Mouse (Mus musculus): ENCODE data around the gene Parl. TPM values are rescaled to one million over a fixed set of nuclear protein-coding genes. Genes with fewer than 3 reads are reported as not detected.

The Parl gene
- 107 and 109 TPM in 2 replicates for polyA plus RNA-seq (2014; fragmentation: Nextera tagmentation; extraction: Ambion mirVana)

- under 1% methylated on average over 48 of the region's 52 CpGs for WGBS
- no peak within 1 kb of the TSS for H3K27ac ChIP-seq (ENCODE audit: low read depth, low read length)
- H3K4me1 ChIP-seq (ENCODE audit: control insufficient read depth, insufficient read depth, low read length), result peaks cover 15% of the 10 kb centered on the region
These were observed at the start of gene Parl for GRCm38 (mm10) chr16:20301770-20302649. Parl (minus strand) TSS chr16:20302387.

GRCm38 (mm10) chr16:20345464-20345863 lies 43.3 kb upstream of the Parl start:
- Histone ChIP-seq H3K4me3 (ENCODE audit: low read depth, low read length) (no peak overlapping the region), H3K4me1 (ENCODE audit: control insufficient read depth, insufficient read depth, low read length) (no peaks in the 10 kb centered on the region), H3K4me2 (no peak overlapping the region), H3K36me3 (ENCODE audit: control insufficient read depth, insufficient read depth, low read length) (no peaks in the 10 kb centered on the region), H3K9me3 (ENCODE audit: control insufficient read depth, low read length) (no peaks in the 10 kb centered on the region), H3K27me3 (ENCODE audit: control insufficient read depth, insufficient read depth, low read length) (no peaks in the 10 kb centered on the region), H3K9ac (ENCODE audit: low read length) (no peak overlapping the region), H3K27ac (ENCODE audit: low read depth, low read length) (no peak overlapping the region)
- ATAC-seq (ENCODE audit: low FRiP score) (no peak), DNase-seq (ENCODE audit: low spot score, missing footprints) (no peak)
- WGBS, result 93% methylated on average over 1 of the region's 1 CpGs

More at GRCm38 (mm10) chr16:20301770-20302649, at the start of gene Parl:
- peak within 1 kb of the TSS; percentile 68 for H3K4me2 ChIP-seq
- no peaks in the 10 kb centered on the region; the same call in 1 of the 2 replicates for H3K36me3 ChIP-seq (ENCODE audit: control insufficient read depth, insufficient read depth, low read length)
- DNase-seq (ENCODE audit: low spot score, missing footprints), result peak; percentile 99
- peak; percentile 91 for ATAC-seq (ENCODE audit: low FRiP score)
- H3K4me3 ChIP-seq (ENCODE audit: low read depth, low read length), result peak within 1 kb of the TSS; percentile 73
- H3K27me3 ChIP-seq (ENCODE audit: control insufficient read depth, insufficient read depth, low read length), result no peaks in the 10 kb centered on the region
- no peaks in the 10 kb centered on the region for H3K9me3 ChIP-seq (ENCODE audit: control insufficient read depth, low read length)
- peak within 1 kb of the TSS; percentile 91 for H3K9ac ChIP-seq (ENCODE audit: low read length)

GRCm38 (mm10) chr16:20338616-20339015 lies 36.4 kb upstream of the Parl start:
- no peak overlapping the region for H3K4me3 ChIP-seq (ENCODE audit: low read depth, low read length)
- WGBS, result 97% methylated on average over 3 of the region's 3 CpGs
- peaks cover 6% of the 10 kb centered on the region; the same call in 1 of the 2 replicates for H3K36me3 ChIP-seq (ENCODE audit: control insufficient read depth, insufficient read depth, low read length)
- no peaks in the 10 kb centered on the region for H3K9me3 ChIP-seq (ENCODE audit: control insufficient read depth, low read length)
- no peak overlapping the region for H3K9ac ChIP-seq (ENCODE audit: low read length)
- DNase-seq (ENCODE audit: low spot score, missing footprints), result no peak
- no peak overlapping the region for H3K27ac ChIP-seq (ENCODE audit: low read depth, low read length)
- ATAC-seq (ENCODE audit: low FRiP score), result no peak
- no peak overlapping the region for H3K4me2 ChIP-seq
- no peaks in the 10 kb centered on the region for H3K27me3 ChIP-seq (ENCODE audit: control insufficient read depth, insufficient read depth, low read length)
- H3K4me1 ChIP-seq (ENCODE audit: control insufficient read depth, insufficient read depth, low read length), result no peaks in the 10 kb centered on the region

GRCm38 (mm10) chr16:20334918-20335317 lies 32.7 kb upstream of the Parl start:
- DNase-seq (ENCODE audit: low spot score, missing footprints) (no peak), ATAC-seq (ENCODE audit: low FRiP score) (no peak)
- no peak overlapping the region for H3K4me2 ChIP-seq
- H3K9ac ChIP-seq (ENCODE audit: low read length), result no peak overlapping the region
- no peak overlapping the region for H3K27ac ChIP-seq (ENCODE audit: low read depth, low read length)
- no peaks in the 10 kb centered on the region for H3K27me3 ChIP-seq (ENCODE audit: control insufficient read depth, insufficient read depth, low read length)
- H3K4me1 ChIP-seq (ENCODE audit: control insufficient read depth, insufficient read depth, low read length), result no peaks in the 10 kb centered on the region
- no peaks in the 10 kb centered on the region for H3K9me3 ChIP-seq (ENCODE audit: control insufficient read depth, low read length)
- 94% methylated on average over 8 of the region's 8 CpGs for WGBS
- no peak overlapping the region for H3K4me3 ChIP-seq (ENCODE audit: low read depth, low read length)
- peaks cover 8% of the 10 kb centered on the region; the same call in 1 of the 2 replicates for H3K36me3 ChIP-seq (ENCODE audit: control insufficient read depth, insufficient read depth, low read length)

GRCm38 (mm10) chr16:20328306-20328705 lies 26.1 kb upstream of the Parl start:
- ATAC-seq (ENCODE audit: low FRiP score) (no peak), DNase-seq (ENCODE audit: low spot score, missing footprints) (no peak)
- Histone ChIP-seq H3K9ac (ENCODE audit: low read length) (no peak overlapping the region), H3K4me3 (ENCODE audit: low read depth, low read length) (no peak overlapping the region), H3K4me2 (no peak overlapping the region), H3K4me1 (ENCODE audit: control insufficient read depth, insufficient read depth, low read length) (no peaks in the 10 kb centered on the region), H3K27ac (ENCODE audit: low read depth, low read length) (no peak overlapping the region), H3K9me3 (ENCODE audit: control insufficient read depth, low read length) (no peaks in the 10 kb centered on the region), H3K27me3 (ENCODE audit: control insufficient read depth, insufficient read depth, low read length) (no peaks in the 10 kb centered on the region), H3K36me3 (ENCODE audit: control insufficient read depth, insufficient read depth, low read length) (peaks cover 1% of the 10 kb centered on the region; the same call in 1 of the 2 replicates)
- 85% methylated on average over 5 of the region's 5 CpGs for WGBS

- DNase-seq (ENCODE audit: low spot score, missing footprints) (no peak), ATAC-seq (ENCODE audit: low FRiP score) (no peak)
- Histone ChIP-seq H3K4me2 (no peak within 1 kb of the TSS), H3K27me3 (ENCODE audit: control insufficient read depth, insufficient read depth, low read length) (no peaks in the 10 kb centered on the region), H3K27ac (ENCODE audit: low read depth, low read length) (no peak within 1 kb of the TSS), H3K4me3 (ENCODE audit: low read depth, low read length) (no peak within 1 kb of the TSS), H3K4me1 (ENCODE audit: control insufficient read depth, insufficient read depth, low read length) (no peaks in the 10 kb centered on the region), H3K9ac (ENCODE audit: low read length) (no peak within 1 kb of the TSS), H3K9me3 (ENCODE audit: control insufficient read depth, low read length) (no peaks in the 10 kb centered on the region), H3K36me3 (ENCODE audit: control insufficient read depth, insufficient read depth, low read length) (no peaks in the 10 kb centered on the region)
- 75% methylated on average over 5 of the region's 5 CpGs for WGBS
These were observed 23.1 kb upstream of the Parl start, which contains the start of gene Cyp2ab1 for GRCm38 (mm10) chr16:20325286-20325685. Cyp2ab1 (minus strand) TSS chr16:20325404.

- Histone ChIP-seq H3K27ac (ENCODE audit: low read depth, low read length) (no peak overlapping the region), H3K36me3 (ENCODE audit: control insufficient read depth, insufficient read depth, low read length) (no peaks in the 10 kb centered on the region), H3K4me3 (ENCODE audit: low read depth, low read length) (no peak overlapping the region), H3K27me3 (ENCODE audit: control insufficient read depth, insufficient read depth, low read length) (no peaks in the 10 kb centered on the region), H3K9ac (ENCODE audit: low read length) (no peak overlapping the region), H3K4me1 (ENCODE audit: control insufficient read depth, insufficient read depth, low read length) (no peaks in the 10 kb centered on the region), H3K4me2 (no peak overlapping the region), H3K9me3 (ENCODE audit: control insufficient read depth, low read length) (no peaks in the 10 kb centered on the region)
- DNase-seq (ENCODE audit: low spot score, missing footprints), result no peak
- ATAC-seq (ENCODE audit: low FRiP score), result no peak
- WGBS, result 82% methylated on average over 5 of the region's 5 CpGs
These were observed 21.7 kb upstream of the Parl start for GRCm38 (mm10) chr16:20323907-20324306.

GRCm38 (mm10) chr16:20322274-20322673 lies 20.1 kb upstream of the Parl start:
- no peaks in the 10 kb centered on the region for H3K9me3 ChIP-seq (ENCODE audit: control insufficient read depth, low read length)
- 77% methylated on average over 4 of the region's 4 CpGs for WGBS

GRCm38 (mm10) chr16:20316770-20317169 lies 14.6 kb upstream of the Parl start:
- no peaks in the 10 kb centered on the region for H3K27me3 ChIP-seq (ENCODE audit: control insufficient read depth, insufficient read depth, low read length)
- no peak for ATAC-seq (ENCODE audit: low FRiP score)
- H3K4me3 ChIP-seq (ENCODE audit: low read depth, low read length), result no peak overlapping the region
- H3K4me2 ChIP-seq, result no peak overlapping the region
- H3K9ac ChIP-seq (ENCODE audit: low read length), result no peak overlapping the region
- no peak for DNase-seq (ENCODE audit: low spot score, missing footprints)
- H3K4me1 ChIP-seq (ENCODE audit: control insufficient read depth, insufficient read depth, low read length), result no peaks in the 10 kb centered on the region
- WGBS, result 82% methylated on average over 6 of the region's 6 CpGs
- H3K36me3 ChIP-seq (ENCODE audit: control insufficient read depth, insufficient read depth, low read length), result no peaks in the 10 kb centered on the region
- no peak overlapping the region for H3K27ac ChIP-seq (ENCODE audit: low read depth, low read length)
- H3K9me3 ChIP-seq (ENCODE audit: control insufficient read depth, low read length), result no peaks in the 10 kb centered on the region

More at GRCm38 (mm10) chr16:20322274-20322673, 20.1 kb upstream of the Parl start:
- H3K36me3 ChIP-seq (ENCODE audit: control insufficient read depth, insufficient read depth, low read length), result no peaks in the 10 kb centered on the region
- no peaks in the 10 kb centered on the region for H3K27me3 ChIP-seq (ENCODE audit: control insufficient read depth, insufficient read depth, low read length)
- no peak overlapping the region for H3K9ac ChIP-seq (ENCODE audit: low read length)
- H3K4me3 ChIP-seq (ENCODE audit: low read depth, low read length), result no peak overlapping the region
- no peak overlapping the region for H3K4me2 ChIP-seq
- DNase-seq (ENCODE audit: low spot score, missing footprints) (no peak), ATAC-seq (ENCODE audit: low FRiP score) (no peak)
- no peak overlapping the region for H3K27ac ChIP-seq (ENCODE audit: low read depth, low read length)
- no peaks in the 10 kb centered on the region for H3K4me1 ChIP-seq (ENCODE audit: control insufficient read depth, insufficient read depth, low read length)
